Mouse (Mus musculus): ENCODE measurements around the gene Mtmr3.
"Not testable (repeated sequence)": the region's sequence is repeated elsewhere in the genome, so short reads cannot be mapped to it uniquely, and the experiment has no call there.

The Mtmr3 gene

DNA sequence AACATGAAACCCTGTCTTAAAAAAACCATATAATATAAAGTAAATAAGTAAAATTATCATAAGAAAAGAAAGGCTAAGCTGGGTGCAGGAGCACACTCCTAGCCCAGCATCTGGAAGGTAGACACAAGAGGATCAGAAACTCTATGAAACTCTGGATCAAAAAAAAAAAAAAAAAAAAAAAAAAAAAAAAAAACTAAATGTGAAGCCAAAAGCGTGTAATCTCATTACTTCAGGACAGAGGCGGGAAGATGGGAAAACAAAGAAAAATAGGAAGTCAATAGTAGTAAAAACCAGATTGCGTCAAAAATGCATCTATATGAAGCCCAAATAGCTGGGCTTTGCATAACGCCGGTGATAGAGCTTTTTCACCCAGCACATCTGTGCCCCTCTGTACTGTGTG is 7.2 kb upstream of the Mtmr3 start:
- no peak for DNase-seq (ENCODE audit: low spot score)

DNA sequence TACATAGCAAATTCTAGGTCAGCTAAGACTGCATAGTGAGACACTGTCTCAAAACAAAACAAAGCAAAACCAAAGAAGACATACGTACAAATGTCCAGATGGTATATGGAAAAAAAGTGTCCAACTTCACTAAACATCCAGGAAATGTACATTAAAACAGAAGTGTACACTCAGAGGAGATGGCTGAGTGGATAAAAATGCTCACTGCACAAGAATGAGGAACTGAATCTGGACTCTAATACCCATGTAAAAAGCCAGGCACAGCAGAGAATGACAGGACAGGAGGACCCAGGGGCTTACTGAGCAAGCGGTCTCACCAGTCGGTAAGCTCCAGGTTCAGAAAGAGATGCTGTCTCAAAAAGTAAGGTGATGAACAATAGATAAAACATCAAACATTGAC is 5.3 kb upstream of the Mtmr3 start:
- DNase-seq (ENCODE audit: low spot score) = no peak

DNA sequence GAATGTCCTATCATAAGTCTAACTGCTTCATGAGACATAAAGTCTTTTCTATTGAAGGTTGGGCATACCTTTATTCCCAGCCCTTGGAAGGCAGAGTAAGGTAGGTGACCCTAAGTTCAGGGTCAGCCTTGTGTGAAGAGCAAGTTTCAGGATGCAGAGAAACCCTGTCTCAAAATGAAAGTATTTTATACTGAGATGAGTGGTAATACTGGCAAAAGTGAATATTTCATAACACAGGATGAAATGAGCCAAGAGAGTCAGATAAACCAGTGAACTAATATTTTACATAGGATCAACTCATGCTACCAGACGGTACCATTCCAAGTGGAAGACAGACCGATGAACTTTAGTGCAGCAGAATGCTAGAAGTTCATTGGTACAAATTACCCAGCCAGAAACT is 3.7 kb upstream of the Mtmr3 start:
- peak; percentile 58 for DNase-seq (ENCODE audit: low spot score)

DNA sequence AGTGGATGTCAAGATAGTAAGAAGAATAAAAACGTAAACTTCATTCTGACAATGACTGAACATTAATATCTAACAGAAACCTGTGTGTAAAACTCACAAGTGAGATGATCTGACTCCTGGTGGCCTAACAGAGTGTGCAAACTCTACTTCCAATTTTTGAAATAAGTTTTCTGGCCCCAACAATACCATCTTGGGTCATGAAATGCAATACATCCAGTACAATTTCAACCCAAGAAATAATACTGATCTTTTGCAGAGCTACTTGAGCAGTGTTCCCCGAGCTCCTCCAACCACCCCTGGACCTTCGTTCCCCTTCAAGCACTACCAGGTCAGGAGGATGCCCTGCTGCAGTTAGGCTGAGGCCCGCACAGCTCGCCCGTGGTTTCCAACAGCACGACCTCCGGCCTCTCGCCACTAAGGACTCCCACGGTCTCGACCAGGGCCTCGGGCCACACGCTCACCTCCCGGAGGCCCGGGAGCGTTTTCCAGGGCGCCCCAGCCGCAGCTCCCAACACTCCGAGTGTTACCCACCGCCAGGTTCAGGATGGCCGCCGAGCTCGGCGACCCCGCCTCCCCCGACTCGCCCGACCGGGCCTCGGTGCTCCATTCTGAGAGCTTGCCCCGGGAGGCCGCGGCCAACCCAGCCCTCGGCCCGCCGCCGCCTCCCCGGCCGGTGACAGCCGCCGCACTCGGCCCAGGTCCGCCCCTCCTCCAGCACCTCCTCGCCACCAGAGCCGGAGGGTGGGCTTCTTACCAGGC is 635 bp downstream of the Mtmr3 start:
- peak; percentile 56 for DNase-seq (ENCODE audit: low spot score)

DNA sequence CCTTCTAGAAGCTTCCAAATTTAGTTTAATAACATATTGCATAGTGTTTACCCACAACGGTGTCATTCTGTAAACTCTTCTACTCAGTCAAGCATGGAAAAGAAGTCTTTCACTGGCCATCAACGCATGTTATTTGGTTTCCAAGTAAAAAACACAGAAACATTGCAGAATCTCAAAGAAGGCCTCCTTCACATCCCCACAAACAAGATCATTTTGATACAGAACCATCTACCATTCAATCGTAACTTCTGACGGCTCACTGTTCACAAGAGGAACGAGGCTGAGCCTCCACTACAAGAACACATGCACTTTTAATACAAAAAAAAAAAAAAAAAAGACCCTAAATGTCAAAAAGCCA is 1.2 kb downstream of the Mtmr3 start:
- DNase-seq (ENCODE audit: low spot score) = no peak

DNA sequence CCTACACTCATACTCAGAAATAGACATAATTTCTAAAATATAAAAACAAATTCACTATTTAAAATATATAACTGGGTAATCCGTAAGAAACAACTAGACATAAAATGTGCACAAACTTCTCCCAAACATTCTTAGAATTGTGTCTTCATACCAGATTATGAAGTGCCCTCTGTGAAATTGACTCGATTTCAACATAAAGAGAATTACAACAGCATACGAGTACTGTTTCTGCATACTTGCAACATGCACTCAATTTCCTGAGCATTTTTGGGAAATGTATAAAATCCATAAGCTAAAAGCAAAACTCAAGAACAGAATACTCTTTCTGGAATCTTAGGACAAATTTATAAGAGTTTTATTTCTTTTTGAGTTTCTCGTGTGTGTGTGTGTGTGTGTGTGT is 2.9 kb downstream of the Mtmr3 start:
- no peak for DNase-seq (ENCODE audit: low spot score)

DNA sequence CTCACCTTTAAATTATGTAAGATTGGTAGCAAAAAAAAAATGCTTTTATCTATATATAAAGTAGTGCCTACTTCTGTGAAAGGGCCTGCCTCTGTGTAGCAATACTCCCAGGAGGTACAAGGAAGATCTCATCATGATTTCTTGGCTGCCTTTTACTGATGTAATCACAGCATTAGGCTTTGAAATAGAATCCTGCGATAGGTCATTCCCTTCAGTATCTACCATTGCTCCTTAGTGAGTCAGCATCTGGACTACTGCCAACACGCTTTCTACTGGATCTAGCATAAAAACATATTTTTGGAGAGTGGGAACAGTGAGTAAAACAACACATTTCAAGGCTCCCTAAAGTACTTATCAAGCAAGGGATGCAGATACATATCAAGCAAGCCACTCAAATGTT is 16.0 kb downstream of the Mtmr3 start:
- peak; percentile 89 for DNase-seq (ENCODE audit: low spot score)

DNA sequence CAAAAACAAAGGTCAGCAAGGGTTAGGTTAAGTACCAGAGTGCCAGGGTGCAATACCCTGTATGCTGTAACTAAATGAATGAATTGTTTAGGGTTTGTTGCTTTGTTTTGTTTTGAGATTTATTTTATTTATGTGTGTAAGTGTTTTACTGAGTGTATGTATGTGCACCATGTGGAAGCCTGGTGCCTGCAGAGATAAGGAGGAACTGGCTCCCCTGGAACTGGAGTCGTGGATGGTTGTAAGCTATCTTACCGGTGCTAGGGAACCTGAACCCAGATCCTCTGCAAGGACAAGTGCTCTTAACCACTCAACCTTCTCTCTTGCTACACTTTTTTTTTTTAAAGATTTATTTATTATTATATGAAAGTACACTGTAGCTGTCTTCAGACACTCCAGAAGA is 17.6 kb downstream of the Mtmr3 start:
- DNase-seq (ENCODE audit: low spot score) = no peak

DNA sequence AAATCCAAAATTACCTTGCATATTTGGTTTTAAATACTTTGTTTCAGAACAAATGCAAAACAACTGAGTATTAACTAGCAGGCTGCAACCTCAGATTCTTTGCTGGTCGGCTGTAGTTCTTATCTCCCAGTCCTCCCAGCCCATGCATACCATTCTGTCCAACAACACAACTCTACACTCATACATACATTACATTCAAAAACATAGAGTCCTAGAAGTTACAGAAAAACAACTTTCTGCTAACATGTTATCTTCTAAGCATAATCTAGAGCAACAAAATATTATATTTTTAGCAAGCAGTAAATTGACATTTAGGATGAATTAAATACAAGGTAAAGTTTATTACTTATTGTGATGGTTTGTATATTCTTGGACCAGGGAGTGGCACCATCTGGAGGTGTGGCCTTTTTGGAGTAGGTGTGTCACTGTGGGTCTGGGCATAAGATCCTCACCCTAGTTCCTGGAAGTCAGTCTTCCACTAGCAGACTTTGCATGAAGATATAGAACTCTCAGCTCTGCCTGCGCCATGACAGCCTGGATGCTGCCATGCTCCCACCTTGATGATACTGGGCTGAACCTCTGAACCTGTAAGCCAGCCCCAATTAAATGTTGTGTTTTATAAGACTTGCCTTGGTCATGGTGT is 18.5 kb downstream of the Mtmr3 start:
- not testable (repeated sequence) for DNase-seq (ENCODE audit: low spot score)

DNA sequence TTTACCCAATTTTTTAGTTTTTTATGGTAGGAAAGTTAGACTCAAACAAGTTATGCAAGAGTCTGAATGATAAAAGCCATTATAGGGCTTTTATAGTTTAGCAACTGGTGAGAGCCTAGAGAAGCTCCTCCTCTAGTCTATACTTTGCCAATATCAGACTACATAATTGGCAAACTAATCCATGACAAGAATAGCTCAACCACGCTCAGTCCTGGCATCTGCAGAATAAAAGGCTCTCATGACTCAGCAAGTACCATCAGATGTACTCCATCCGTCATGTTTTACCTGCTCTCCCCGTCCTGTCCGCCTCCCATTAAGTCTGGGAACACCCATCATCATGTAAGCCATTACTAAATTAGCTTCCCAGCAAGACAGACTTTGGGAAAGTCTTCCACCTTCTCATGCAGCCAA is 23.2 kb downstream of the Mtmr3 start:
- peak; percentile 39 for DNase-seq (ENCODE audit: low spot score)

DNA sequence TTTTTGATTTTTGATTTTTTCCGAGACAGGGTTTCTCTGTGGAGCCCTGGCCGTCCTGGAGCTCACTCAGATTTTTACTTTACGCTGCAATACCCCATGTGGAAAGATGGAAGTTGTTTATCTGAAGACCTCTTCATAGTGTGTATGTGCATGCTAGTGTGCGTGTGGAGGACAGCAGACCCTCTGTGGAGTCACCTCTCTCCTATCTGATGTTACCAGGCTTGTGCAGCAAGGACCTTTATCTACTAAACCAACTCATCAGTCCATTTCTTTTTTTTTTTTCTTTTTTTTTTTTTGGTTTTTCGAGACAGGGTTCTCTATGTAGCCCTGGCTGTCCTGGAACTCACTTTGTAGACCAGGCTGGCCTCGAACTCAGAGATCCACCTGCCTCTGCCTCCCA is 28.3 kb downstream of the Mtmr3 start:
- DNase-seq (ENCODE audit: low spot score) = no peak

DNA sequence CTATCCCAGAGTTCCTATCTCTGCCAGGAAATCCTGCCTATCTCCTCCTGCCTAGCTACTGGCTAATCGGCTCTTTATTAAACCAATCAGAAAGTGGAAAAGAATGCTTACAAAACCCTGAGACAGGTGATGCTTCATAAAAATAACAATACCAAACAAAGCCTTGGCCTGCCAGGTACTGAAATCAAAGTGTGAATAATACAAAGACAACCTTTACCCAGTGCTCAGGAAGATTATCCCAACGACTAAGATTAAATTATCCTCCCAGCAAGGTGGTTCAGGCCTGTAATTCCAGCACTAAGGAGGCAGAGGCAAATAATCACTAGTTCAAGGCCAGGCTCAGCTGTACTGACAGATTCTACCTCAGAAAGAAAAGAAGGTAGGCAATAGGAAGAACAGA is 29.1 kb downstream of the Mtmr3 start:
- no peak for DNase-seq (ENCODE audit: low spot score)

DNA sequence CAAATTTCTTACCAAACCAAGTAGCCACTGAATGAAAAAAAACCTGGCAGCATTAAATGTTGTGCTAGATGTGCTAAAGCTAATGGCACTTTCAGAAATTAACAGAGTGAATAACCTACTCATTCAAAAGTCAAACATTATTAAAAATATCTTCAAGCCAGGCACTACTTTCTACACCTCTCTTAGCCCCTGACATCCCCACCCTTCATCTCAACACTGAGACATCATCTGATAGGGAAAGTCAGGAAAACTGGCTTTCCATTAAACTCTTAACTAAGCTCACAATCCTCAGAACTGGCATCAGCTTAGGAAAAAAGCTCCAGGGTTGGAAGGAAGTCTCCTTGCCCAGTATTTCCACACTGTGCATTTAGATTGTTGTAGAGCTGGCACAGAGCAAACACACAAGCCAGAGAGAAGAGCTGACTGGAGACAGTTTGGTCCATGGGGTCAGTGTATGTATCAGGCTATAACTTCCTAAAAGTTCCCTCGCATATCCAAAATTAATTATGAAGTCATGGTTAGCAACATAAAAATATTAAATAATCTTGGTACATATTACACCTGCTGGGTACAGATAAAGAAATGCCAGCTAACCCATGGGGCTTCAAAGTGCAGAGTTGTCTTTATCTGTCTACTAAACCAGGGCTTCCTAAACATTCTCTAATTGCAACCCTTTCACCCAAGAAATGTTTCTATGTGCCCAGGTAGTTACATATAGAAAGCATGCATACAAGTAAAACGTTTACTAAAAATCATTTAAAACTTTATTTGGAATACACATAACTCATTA is 41.2 kb downstream of the Mtmr3 start:
- peak; percentile 43 for DNase-seq (ENCODE audit: low spot score)

DNA sequence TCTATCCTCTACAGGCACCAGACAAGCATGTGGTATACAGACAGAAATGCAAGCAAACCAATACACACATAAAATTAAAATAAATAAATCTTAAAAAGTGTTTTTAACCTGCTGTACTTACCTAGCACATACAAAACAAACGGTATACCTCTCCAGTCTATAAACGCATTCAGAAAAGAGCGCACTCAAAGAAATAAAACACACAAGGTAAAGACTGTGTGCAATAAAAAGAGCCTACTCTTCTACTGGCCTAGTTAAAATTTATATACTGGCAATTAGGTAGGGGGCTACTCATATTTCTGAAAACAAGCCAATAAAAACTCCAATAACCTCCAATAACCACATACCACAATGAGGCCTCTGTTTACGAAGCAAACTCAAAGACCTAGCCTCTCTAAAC is 47.1 kb downstream of the Mtmr3 start:
- no peak for DNase-seq (ENCODE audit: low spot score)

DNA sequence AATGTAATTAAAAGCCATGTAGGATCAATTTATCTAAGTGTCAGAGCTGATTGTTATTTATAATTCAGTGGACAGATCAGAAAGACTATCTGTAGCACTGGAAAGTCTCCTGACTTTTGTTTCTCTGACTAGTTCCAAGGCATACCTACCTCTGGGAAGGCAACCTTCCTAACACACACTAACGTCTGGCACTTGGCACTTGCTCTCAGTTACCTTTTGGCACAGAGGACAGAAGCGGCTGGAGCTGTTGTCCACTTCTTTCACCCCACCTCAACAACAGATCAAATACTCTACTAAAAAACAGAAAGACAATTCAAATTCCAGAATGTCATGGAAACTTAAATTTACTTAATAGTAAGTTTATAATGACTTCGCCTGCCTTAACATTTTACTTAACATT is 48.7 kb downstream of the Mtmr3 start:
- DNase-seq (ENCODE audit: low spot score) = no peak

DNA sequence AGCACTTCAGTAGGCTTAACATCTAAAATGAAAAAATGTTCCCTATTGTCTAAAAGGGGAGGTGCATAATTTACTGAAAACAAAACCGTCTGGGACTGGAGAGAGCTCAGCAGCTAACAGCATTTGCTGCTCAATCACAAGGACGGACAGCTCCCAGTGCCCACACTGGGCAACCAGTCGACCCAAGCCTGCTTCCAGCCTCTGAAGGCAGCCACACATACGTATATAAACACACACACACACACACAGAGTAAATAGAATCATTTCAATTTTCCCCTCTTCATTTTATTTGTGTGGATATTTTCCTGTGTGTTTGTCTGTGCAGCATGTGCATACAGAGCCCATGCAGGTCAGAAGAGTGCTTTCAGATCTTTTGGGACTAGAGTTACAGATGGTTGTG is 49.3 kb downstream of the Mtmr3 start:
- DNase-seq (ENCODE audit: low spot score) = no peak

DNA sequence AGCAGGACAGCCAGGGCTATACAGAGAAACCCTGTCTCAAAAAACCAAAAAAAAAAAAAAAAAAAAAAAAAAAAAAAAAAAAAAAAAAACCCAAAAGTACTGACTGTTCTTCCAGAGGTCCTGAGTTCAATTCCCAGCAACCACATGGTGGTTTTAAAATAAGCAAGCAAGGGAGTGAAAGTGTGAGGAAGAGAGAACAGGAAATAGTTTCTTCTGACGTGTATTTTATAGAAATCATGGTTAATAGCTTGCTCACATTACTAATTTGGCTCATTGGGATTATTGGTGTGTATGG is 50.1 kb downstream of the Mtmr3 start:
- DNase-seq (ENCODE audit: low spot score) = not testable (repeated sequence)

DNA sequence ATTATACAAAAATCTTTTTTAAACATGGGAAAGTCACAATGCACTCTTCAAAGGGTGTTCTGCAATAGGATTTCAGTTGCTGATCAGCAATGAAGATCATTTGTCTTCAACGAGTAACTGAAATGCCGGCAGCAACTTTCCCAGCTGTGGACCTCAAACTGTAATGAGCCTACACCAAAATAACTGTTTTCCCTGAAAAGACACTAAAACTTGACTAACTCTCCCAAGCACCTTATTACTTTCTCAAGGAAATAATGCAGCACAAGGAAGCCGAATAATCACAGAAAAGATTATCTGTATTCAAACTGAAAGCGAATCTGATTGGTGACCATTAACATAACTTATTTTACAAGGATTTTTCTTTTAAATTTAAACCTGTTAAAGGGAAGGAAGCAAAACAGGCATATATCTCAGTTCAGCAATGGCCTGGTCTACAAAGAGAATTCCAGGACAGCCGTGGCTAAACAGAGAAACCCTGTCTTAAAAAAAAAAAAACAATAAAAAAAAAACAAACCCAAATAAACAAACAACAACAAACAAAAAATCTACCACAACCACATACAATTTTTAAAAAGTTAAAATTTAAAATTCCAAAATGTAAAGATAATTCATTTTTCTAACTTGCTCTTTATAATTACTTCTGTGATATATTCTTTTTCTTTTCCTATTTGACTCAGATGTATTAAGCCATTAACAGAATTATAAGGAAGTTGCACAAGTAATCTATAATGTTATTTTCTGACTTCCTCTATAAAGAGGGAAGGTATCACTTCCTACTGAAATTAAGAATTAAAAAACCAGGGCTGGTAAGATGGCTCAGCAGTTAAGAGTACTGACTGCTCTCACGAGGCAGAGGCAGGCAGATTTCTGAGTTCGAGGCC is 50.7 kb downstream of the Mtmr3 start:
- no peak for DNase-seq (ENCODE audit: low spot score)

DNA sequence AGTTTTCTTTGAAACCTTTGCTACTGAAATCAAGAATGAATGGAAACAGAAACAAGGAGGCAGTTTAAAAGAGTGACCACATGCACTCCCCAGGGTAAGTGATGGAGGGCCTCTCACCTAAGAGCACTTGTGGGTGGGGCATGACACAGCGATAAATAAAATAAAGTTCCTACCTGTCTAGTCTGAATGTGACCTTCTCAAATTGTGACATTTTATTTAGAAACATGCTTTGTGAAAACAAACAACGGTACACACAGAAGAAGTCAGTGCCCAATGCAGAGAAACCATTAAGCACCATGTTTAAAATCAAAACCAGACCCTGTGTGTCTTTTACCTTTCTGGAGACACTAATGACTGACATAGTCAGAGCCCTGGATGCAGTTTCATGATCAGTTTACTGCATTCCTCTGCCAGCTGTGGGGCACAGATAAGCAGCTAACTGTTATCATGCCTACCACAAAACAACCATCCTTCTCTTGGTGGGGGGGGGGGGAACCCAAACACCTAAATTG is 51.6 kb downstream of the Mtmr3 start:
- DNase-seq (ENCODE audit: low spot score) = no peak

DNA sequence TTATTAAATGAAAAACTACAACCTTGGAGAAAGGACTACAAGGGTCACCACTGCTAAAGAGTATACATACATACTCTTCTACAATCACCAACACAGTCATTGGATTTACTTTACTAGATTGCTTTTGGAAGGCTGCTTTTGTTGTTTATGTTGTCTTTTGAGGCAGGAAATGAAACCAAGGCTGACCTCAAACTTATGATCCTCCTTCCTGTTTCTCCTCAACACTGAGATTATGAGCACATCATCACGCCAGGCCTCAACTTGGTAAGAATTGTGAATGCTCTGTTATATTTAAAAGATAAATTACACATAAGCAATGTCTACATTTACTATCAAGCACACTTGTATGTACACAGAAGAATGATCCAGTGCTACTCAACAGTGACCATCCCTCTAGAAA is 58.0 kb downstream of the Mtmr3 start:
- no peak for DNase-seq (ENCODE audit: low spot score)

DNA sequence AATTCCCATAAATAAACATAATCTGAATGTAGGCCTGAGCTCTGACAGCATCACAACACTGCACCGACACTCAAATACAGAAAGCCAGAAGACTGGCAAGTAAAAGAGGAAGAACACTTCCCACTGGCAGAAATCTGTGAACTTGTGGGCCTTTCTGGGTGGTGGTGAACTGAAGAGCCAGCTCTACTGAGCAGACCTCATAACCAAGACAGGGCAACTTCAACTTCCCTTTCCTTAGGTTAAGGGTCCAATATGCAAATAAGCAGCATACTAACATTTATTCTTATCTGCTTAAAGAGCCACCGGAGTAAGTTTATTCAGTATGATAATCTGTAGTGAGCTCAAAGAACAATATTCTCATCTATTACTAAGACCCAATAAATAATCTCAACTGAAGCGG is 67.5 kb downstream of the Mtmr3 start:
- DNase-seq (ENCODE audit: low spot score) = no peak

DNA sequence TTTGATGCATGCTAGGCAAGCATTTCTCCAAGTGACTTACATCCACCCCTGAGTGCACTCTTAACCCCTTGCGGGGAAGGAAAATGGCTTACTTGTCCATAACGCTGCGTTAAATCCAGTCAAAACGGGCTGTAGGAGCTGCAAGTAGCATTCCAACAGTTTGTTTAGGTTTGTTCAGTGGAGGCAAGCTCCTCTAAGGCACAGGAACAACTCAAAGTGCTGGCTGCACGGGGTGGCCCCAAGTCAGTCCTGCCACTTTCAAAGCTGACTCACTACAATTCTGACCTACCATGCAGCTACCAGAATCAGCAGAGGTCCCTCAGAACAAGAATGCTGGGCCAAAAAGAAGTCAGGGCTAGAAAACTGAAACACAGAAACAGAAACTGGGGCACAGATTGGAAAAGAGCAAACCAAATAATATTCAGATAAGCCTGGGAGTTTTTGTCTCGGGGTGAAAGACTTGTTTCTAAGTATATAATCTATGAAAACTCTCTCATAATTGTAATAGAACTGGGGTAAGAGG is 72.5 kb downstream of the Mtmr3 start:
- peak; percentile 13 for DNase-seq (ENCODE audit: low spot score)
